Mouse (Mus musculus): ENCODE results near the gene Sri. TPM values are rescaled to one million over a fixed set of nuclear protein-coding genes. Genes with fewer than 3 reads are reported as not detected.

Sri gene
- total RNA-seq, 2 experiments from 2014 or later, result 104 to 124 TPM

GRCm38 (mm10) chr5:8088147-8088546 is 42.3 kb downstream of the Sri start:
- no peak for DNase-seq (ENCODE audit: low spot score in 2 of 2)
- intact Hi-C loops (cut with DNase I), result no loop called here

GRCm38 (mm10) chr5:8094921-8095320 is 49.0 kb downstream of the Sri start:
- DNase-seq (ENCODE audit: low spot score in 2 of 2), result no peak

GRCm38 (mm10) chr5:8095689-8096088 is 49.8 kb downstream of the Sri start:
- intact Hi-C loops (cut with DNase I), result no loop called here
- no peak for DNase-seq (ENCODE audit: low spot score in 2 of 2)

More at GRCm38 (mm10) chr5:8094921-8095320, 49.0 kb downstream of the Sri start:
- intact Hi-C loops (cut with DNase I), result no loop called here

- no peak for DNase-seq (ENCODE audit: low spot score in 2 of 2)
- intact Hi-C loops (cut with DNase I), result no loop called here
Observed at GRCm38 (mm10) chr5:8111691-8112090, 65.8 kb downstream of the Sri start.

GRCm38 (mm10) chr5:8112246-8112645 is 66.4 kb downstream of the Sri start:
- DNase-seq (ENCODE audit: low spot score in 2 of 2), result no peak
- intact Hi-C loops (cut with DNase I), result no loop called here

GRCm38 (mm10) chr5:8116561-8117168 is 70.8 kb downstream of the Sri start:
- peak in 1 of 2 experiments; percentile 17 for DNase-seq (ENCODE audit: low spot score in 2 of 2)
- intact Hi-C loops (cut with DNase I), result no loop called here

Other genes starting within 250 kb of the Sri start
- under 1 TPM; 0.30 to 0.42 TPM for gene Steap4, start 85.6 kb upstream of the Sri start, total RNA-seq (2021)